Mouse (Mus musculus) cerebellum, postnatal 10 days (tissue): ENCODE measurements around the gene Nsl1.
A peak's percentile ranks its signal among the peaks of the same experiment; 100 is the strongest.

ENCODE experiments used
- DNase-seq, 2 experiments: peaks; one replicate each; pipeline ENCODE4 v3.0.0; 2021; ENCODE audit warnings: mixed read lengths in 2 of 2

The Nsl1 gene

GRCm38 (mm10) chr1:191054870-191055532, 7.8 kb upstream of the Nsl1 start:
- DNase-seq, result peak; percentile 23 to 30

DNA sequence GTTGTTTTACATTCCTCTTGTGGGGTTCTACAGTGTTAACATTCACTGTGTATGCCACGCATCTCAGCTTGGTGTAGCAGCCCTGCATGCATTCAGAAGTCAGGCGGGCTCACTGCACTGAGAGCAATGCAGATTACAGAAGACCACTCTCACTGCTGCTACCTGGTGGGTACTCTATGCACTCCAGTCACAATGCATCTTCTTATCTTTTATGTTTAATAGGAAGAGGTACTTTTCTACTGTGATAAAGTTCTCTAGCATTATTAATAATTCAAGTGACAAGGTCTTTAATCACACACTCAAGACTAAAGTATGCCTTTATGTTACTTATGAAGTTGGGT, 7.3 kb upstream of the Nsl1 start:
- no peak for DNase-seq

GRCm38 (mm10) chr1:191057461-191057860, 5.4 kb upstream of the Nsl1 start:
- DNase-seq, result no peak

GRCm38 (mm10) chr1:191062241-191062780, 501 bp upstream of the Nsl1 start:
- DNase-seq, result no peak

DNA sequence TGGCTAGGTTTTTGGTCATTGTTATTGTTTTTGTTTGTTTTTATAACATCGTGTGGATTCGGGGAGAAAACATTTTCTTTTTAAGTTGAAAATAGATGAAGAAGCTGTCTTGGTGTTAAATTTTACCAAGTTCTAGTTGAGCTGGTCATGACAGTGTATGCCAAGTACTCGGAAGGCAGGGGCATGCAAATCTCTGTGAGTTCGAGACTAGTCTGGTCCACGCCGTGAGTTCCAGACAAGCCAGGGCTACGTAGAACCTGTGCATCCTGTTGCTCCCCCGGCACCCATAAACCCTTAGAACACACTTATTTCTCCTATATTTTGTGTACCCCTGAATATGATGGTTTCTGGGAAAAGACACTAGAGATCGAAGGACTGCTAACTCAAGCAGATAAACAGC, 888 bp downstream of the Nsl1 start:
- no peak for DNase-seq

GRCm38 (mm10) chr1:191064535-191064934, 1.7 kb downstream of the Nsl1 start:
- DNase-seq, result no peak

DNA sequence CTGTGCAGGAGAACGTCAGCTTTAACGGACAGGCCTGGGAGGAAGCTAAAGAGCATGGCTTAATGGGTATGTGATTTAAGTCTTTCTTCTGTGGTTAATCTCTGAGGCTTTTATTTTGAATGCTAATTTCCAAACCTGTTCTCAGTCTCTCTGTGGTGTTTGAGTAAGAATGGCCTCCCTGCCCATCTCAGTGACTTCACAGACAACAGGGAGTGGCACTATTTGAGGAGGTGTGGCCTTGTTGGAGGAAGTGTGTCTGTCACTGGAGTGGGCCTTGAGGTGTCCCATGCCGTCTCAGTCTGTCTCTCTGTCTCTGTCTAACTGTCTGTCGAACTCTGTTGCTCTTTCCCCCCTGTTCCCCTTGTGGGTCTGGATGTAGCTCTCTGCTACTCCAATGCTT, 2.4 kb downstream of the Nsl1 start:
- DNase-seq, result no peak

DNA sequence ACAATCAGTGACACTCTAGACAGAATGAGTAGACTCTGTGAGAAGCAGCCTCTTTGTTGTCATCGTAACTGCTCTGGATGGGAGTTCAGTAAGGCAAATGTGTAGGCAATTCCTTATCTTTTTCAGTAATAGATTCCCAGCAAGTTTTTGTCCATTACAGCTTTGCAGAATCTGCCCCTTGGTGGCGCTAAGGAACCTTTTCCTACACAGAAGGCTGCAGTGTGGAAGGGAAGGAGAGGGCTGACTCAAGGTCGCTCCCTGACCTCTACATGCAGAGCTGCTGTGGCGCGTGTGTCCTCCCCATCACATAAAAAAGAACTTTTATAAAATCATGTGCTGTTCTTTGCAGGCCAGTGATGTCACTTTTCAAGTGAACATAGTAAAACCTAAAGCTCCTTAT, 5.6 kb downstream of the Nsl1 start:
- DNase-seq, result peak; percentile 30 to 32

DNA sequence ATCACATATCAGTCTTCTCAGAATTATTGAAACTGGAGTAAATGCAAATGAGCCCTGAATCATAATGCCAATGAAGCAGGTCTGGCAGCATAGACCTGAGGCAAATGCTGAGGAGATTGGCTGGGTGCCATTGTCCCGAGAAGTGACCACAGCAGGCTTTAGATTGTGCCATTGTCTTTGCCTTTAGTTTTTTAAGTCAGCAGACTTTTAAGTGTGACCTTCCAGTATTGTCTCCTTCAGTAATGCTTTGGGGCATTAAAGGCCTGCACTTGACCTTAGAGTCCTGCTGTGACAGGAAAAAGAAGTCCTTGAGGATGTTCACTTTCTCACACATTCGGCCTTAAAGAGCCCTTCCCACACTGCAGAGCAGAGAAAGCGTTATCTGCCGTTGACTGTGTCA, 7.4 kb downstream of the Nsl1 start:
- no peak for DNase-seq

DNA sequence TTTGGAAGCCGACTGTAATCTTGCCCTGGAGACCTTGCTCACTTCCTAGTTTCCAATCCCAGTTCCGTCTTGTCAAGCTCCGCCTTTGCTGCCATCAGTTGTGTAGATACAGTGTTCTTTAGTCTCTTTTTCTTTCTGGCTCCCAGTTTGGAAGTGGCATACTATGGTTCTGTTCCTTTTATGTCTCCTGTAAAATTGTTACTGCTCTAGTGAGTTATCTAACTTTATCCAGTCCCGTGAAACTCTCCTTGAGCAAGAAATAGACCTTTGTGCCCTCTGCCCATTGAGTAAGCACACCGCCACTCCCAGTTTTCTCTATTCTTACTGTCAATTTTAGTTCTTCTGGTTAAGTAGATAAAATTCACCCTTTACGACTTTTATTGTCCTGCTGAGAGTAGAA, 8.8 kb downstream of the Nsl1 start:
- DNase-seq, result no peak

DNA sequence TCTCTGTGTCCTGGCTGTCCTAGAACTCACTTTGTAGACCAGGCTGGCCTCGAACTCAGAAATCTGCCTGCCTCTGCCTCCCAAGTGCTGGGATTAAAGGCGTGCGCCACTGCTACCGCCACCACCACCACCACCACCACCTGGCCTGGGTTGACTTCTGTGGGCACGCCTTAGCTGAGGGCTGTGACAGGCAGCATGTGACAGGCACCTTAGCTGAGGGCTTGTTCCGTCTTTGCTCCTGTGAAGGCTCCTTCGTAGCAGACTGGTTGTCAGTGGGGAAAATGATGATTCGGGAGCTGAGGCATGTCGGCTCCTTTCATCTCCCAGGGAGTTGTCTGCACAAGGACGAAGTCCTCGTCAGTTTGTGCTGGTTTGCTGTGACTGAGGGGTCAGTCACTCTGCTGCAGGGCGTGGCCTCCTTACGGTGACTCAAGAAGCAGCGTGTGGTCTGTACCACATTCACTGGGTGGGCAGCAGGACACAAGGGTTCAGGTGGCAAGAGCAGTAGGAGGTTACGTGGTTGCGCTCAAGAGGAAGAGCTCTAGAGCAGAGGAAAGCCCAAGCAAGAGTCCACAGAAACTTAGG, 9.6 kb downstream of the Nsl1 start:
- DNase-seq, result no peak

DNA sequence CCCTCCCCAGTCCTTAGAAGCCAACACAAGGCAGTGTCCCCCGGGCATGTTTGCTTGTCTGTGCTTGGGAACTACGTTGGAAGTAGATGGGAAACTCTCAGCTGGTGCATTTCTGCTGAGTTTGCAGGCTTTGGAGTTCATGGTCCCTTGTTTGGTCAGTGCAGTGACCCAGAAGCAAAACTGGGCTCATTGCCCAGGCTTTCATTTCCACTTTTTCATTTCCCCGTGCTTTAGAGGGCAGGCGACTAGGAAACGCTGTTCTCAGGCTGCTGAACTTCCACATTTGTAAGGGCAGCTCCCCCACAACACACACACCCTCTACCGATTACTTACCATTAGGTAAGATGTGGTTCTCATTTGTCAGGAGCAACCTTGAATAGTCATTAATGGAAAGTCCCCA, 10.2 kb downstream of the Nsl1 start:
- no peak for DNase-seq

GRCm38 (mm10) chr1:191073486-191073885, 10.7 kb downstream of the Nsl1 start:
- DNase-seq, result no peak

- peak; percentile 74 to 78 for DNase-seq
Observed at GRCm38 (mm10) chr1:191075199-191075883, 12.5 kb downstream of the Nsl1 start.

DNA sequence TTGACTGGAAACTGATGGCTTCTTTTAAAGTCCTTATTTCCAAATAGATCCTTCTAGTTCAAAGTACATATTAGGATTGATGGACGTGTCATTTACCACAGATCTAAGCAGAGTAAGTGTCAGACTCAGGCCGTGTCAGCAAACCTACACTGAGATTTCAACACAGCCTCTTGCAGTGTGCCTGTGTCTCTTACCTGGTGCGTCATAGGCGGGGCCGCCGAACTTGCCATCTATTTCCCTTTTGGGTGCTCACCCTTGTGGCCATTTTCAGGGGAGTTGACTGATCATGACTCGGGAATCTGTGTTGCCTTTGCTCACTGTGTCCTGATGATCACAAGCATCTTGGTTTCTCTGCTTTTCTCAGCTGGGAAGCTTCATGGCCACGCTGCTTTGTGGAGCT, 20.4 kb downstream of the Nsl1 start:
- no peak for DNase-seq

- DNase-seq, result peak; percentile 76 to 85
Observed at GRCm38 (mm10) chr1:191084951-191085559, 22.2 kb downstream of the Nsl1 start.

GRCm38 (mm10) chr1:191085597-191085996, 22.8 kb downstream of the Nsl1 start:
- DNase-seq, result no peak

- DNase-seq, result no peak
Observed at GRCm38 (mm10) chr1:191086304-191086878, 23.6 kb downstream of the Nsl1 start.

DNA sequence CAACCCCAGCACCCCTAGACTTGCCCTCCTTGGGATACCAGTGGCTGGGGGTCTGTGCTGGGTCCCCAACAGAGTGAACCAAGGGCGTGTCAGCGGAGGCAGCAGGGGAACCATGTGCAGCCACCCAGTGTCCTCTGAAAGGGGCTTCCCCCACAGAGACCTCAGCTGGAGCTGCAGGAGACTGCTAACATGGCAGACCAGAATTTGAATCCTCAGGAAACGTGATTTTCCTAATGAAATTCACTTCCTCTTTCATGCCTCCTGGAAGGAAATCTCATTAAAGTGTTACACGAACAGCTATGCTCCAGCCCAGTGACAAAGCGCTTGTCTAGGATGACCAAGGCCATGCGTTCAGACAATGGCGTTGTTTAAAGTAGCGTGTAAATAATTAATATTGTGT, 24.1 kb downstream of the Nsl1 start:
- DNase-seq, result no peak

DNA sequence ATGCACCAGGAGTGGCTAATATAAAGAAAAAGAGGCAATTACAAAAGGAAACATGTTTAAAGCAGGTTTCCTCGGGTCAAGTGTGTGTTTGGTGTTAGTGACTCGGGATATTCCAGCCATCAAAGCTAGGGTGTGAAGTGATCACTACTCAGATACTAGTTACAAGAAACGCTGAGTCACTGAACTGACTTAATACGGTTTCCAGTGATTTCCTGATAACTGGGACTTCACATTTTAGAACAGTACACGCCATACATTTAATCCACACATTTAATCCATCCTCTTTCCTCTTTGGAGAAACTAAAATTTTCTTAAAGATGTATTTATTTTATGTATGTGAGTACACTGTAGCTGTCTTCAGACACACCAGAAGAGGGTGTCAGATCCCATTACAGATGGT, 25.1 kb downstream of the Nsl1 start:
- DNase-seq, result no peak

DNA sequence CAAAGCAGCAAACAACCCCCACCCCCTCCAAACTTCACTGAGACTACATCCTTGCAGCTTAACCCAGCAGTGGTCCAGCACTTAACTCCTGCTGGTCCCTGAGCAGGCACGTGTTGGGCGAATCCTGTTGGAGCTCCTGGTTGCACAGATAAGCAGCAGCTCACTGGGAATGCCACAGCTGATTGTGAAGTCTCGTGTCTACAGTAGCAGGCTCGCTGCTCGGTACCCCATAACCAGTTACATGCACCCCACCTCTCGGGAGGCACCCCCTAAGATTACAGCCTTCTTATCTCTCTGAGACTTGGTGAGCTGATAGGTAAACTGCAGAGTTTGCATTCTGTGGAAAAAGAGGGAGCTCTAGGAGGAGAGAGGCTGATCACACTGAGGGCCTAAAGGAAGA, 26.5 kb downstream of the Nsl1 start:
- no peak for DNase-seq

DNA sequence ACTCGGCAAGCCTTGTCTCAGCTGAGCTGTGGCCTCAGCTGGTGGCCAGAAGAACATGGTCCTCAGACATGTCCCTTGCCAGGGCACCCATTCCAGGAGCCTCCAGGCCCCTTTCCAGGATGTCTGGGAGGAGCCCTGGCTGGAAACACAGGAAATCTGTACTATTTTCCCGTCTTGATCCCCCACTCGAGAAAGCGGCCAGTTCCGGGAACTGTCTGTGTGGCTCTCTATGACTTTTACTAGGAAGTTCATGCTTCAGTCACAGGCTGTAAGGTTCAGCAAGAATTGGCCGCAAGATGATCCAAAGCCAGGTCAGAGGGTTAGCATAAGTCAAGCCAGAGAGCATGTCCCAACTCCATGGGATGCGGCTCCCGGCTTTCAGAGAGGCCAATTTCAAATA, 29.2 kb downstream of the Nsl1 start:
- DNase-seq, result no peak

GRCm38 (mm10) chr1:191093578-191093977, 30.8 kb downstream of the Nsl1 start:
- no peak for DNase-seq
